Mouse (Mus musculus): ENCODE results near the gene Casr. TPM values are rescaled to one million over a fixed set of nuclear protein-coding genes. Genes with fewer than 3 reads are reported as not detected.

Gene Casr
- polyA plus RNA-seq (2015; fragmentation: Nextera tagmentation; extraction: Ambion mirVana): 0.04 TPM in 1 of 2 replicates, not detected in the other

GRCm38 (mm10) chr16:36561386-36562338 lies at the start of gene Casr:
Gene Casr (minus strand): TSS chr16:36562141.
- H3K27me3 ChIP-seq: peaks cover 19% of the 10 kb centered on the region
- H3K9me3 ChIP-seq: no peaks in the 10 kb centered on the region
- no peak within 1 kb of the TSS for H3K9ac ChIP-seq
- H3K27ac ChIP-seq: no peak within 1 kb of the TSS
- H3K4me3 ChIP-seq: peak within 1 kb of the TSS; percentile 13
- WGBS: 2% methylated on average over 36 of the region's 36 CpGs
- H3K36me3 ChIP-seq: no peaks in the 10 kb centered on the region
- no peak for ATAC-seq (ENCODE audit: borderline replicate concordance, extremely low read depth, low FRiP score, low TSS enrichment)
- no peaks in the 10 kb centered on the region for H3K4me1 ChIP-seq
- peak within 1 kb of the TSS; percentile 44 for H3K4me2 ChIP-seq

GRCm38 (mm10) chr16:36602632-36603031 lies 40.7 kb upstream of the Casr start:
- H3K9ac ChIP-seq: no peak overlapping the region
- no peak for ATAC-seq (ENCODE audit: borderline replicate concordance, extremely low read depth, low FRiP score, low TSS enrichment)
- WGBS: 52% methylated on average over 3 of the region's 3 CpGs
- no peaks in the 10 kb centered on the region for H3K27me3 ChIP-seq
- no peak overlapping the region for H3K4me3 ChIP-seq
- H3K4me2 ChIP-seq: no peak overlapping the region
- no peaks in the 10 kb centered on the region for H3K9me3 ChIP-seq
- H3K27ac ChIP-seq: no peak overlapping the region
- H3K36me3 ChIP-seq: no peaks in the 10 kb centered on the region
- no peaks in the 10 kb centered on the region for H3K4me1 ChIP-seq

DNA sequence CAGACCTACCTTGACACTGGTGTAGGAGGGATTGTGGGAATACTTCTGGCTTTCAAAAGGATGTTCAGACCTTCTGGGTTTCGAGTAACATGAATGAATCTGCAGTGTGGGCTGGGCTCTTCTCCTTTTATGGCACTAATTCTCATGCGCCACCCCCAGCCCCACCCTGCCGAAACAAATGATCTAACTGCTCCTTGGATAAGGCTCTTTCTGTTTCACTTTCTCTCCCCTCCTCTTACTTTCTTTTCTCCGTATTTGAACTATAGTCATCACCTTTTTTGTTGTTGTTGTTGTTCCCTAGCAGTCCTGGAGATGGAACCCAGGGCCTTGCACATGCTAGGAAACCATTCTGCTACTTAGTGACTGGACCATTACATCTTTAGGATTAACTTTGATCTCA lies 36.3 kb upstream of the Casr start:
- WGBS: 71% methylated on average over 4 of the region's 4 CpGs
- H3K9me3 ChIP-seq: no peaks in the 10 kb centered on the region
- H3K4me2 ChIP-seq: no peak overlapping the region
- no peak overlapping the region for H3K27ac ChIP-seq
- H3K36me3 ChIP-seq: no peaks in the 10 kb centered on the region
- ATAC-seq (ENCODE audit: borderline replicate concordance, extremely low read depth, low FRiP score, low TSS enrichment): no peak
- H3K4me3 ChIP-seq: no peak overlapping the region
- H3K27me3 ChIP-seq: no peaks in the 10 kb centered on the region
- H3K9ac ChIP-seq: no peak overlapping the region
- H3K4me1 ChIP-seq: no peaks in the 10 kb centered on the region

DNA sequence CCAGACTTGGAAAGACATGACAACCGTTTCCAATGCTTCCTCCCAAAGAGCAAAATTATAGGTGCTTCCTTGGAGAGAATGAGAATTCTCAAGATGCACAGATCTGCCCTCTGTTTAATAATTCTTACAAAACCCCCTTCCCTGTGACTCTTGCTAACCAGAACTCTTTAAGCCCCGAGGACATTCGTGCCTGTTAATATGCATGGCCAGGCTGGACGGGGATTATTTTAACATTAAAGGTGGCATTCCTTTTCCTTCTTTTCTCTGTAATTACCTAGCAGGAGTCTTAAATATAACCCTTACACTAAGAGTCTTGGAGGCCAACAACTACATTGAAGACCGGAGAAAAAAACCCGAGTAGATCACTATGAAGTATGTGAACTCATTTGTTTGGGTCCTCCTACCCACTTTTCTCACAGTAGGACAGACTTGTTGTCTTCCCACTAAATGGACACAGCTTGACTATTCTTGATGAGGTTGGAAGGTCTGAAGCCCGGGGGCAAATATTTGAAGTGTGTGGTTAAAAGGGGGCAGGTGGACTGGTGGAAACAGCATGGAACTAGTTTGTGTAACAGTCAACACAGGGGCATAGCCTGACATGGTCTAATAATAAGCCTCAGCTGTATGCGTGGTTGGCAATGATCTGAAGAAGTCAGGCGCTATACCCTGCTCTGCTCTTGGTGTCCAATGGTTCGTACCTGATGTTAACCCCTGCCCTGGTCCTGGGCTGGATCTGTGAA lies 34.9 kb upstream of the Casr start:
- Histone ChIP-seq H3K4me1 (no peaks in the 10 kb centered on the region), H3K36me3 (no peaks in the 10 kb centered on the region), H3K4me3 (no peak overlapping the region), H3K27me3 (no peaks in the 10 kb centered on the region), H3K27ac (no peak overlapping the region), H3K9ac (no peak overlapping the region), H3K9me3 (no peaks in the 10 kb centered on the region), H3K4me2 (no peak overlapping the region)
- 88% methylated on average over 10 of the region's 10 CpGs for WGBS
- no peak for ATAC-seq (ENCODE audit: borderline replicate concordance, extremely low read depth, low FRiP score, low TSS enrichment)

DNA sequence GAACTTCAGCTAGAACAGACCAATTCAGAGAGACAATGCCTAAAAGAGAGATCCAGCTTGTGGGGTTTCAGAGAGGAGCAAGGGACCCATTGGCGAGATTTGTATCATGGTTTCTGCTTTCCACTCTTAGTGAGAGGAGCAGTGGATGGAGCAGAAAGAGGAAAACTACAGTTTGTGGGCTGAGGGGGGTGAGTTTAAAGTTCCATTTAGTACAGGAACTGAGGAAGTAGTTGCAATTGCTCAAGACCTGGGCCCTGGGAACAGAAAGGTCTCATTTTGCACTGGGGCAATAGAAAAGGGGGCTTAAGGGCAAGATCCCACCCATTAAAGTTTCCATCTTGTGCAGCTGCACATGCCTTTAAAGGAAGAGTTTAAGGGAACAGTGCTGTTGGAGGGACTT lies 28.0 kb upstream of the Casr start:
- Histone ChIP-seq H3K9me3 (no peaks in the 10 kb centered on the region), H3K4me2 (no peak overlapping the region), H3K27ac (no peak overlapping the region), H3K9ac (no peak overlapping the region), H3K4me3 (no peak overlapping the region), H3K36me3 (no peaks in the 10 kb centered on the region), H3K4me1 (no peaks in the 10 kb centered on the region), H3K27me3 (no peaks in the 10 kb centered on the region)
- 79% methylated on average over 1 of the region's 1 CpGs for WGBS
- ATAC-seq (ENCODE audit: borderline replicate concordance, extremely low read depth, low FRiP score, low TSS enrichment): no peak

GRCm38 (mm10) chr16:36587971-36588370 lies 26.0 kb upstream of the Casr start:
- ATAC-seq (ENCODE audit: borderline replicate concordance, extremely low read depth, low FRiP score, low TSS enrichment): no peak
- H3K27ac ChIP-seq: no peak overlapping the region
- H3K4me3 ChIP-seq: no peak overlapping the region
- 47% methylated on average over 4 of the region's 4 CpGs for WGBS
- no peaks in the 10 kb centered on the region for H3K9me3 ChIP-seq
- H3K9ac ChIP-seq: no peak overlapping the region
- H3K27me3 ChIP-seq: no peaks in the 10 kb centered on the region
- no peak overlapping the region for H3K4me2 ChIP-seq
- H3K4me1 ChIP-seq: no peaks in the 10 kb centered on the region
- no peaks in the 10 kb centered on the region for H3K36me3 ChIP-seq

DNA sequence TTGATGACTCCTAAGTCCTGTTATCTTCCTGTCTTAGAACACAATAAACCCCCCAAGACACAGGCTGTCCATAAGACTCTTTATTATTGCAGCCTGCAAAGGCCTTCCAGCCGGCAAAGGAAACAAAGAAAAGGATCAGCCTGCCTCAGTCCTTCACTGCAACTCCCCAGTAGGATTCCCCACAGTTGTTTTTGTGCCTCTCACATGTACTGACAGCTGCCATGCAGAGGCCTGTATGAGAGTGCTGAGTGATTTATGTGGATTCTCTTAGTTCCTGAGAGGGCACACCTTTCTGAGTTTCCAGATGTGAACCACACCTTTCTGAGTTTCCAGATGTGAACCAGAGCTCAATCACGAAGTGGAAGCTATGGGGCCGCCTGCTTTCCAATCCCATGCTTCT lies 20.1 kb upstream of the Casr start:
- H3K9me3 ChIP-seq: no peaks in the 10 kb centered on the region
- H3K36me3 ChIP-seq: no peaks in the 10 kb centered on the region
- H3K9ac ChIP-seq: no peak overlapping the region
- no peak overlapping the region for H3K4me2 ChIP-seq
- no peaks in the 10 kb centered on the region for H3K27me3 ChIP-seq
- no peak for ATAC-seq (ENCODE audit: borderline replicate concordance, extremely low read depth, low FRiP score, low TSS enrichment)
- no peaks in the 10 kb centered on the region for H3K4me1 ChIP-seq
- WGBS: 58% methylated on average over 3 of the region's 3 CpGs
- no peak overlapping the region for H3K4me3 ChIP-seq
- no peak overlapping the region for H3K27ac ChIP-seq

- H3K4me1 ChIP-seq: no peaks in the 10 kb centered on the region
- no peak overlapping the region for H3K27ac ChIP-seq
- no peaks in the 10 kb centered on the region for H3K36me3 ChIP-seq
- H3K9me3 ChIP-seq: no peaks in the 10 kb centered on the region
- no peak overlapping the region for H3K4me2 ChIP-seq
- no peaks in the 10 kb centered on the region for H3K27me3 ChIP-seq
- H3K4me3 ChIP-seq: no peak overlapping the region
- no peak overlapping the region for H3K9ac ChIP-seq
- 52% methylated on average over 8 of the region's 8 CpGs for WGBS
- ATAC-seq (ENCODE audit: borderline replicate concordance, extremely low read depth, low FRiP score, low TSS enrichment): no peak
These were observed 10.0 kb upstream of the Casr start for GRCm38 (mm10) chr16:36571942-36572341.

DNA sequence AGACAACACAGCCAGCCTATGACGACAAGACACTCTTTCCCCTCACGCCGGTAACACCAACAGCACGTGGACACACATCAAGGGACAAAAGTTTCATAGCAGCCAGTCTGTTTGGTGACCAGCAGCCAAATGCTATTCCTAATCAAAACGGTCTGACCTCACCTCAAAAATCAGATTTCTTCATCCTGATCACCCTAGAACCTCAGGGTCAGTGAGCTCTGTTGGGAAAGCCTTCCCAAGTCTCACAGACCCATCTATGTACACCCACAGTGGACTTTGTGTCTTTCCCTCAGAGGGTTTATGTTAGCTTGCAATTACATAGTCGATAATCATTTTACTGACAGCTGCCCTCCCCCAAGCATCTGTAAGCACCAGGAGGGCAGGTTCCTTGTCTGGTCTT lies 2.4 kb downstream of the Casr start:
- Histone ChIP-seq H3K27me3 (peaks cover 19% of the 10 kb centered on the region), H3K4me1 (no peaks in the 10 kb centered on the region), H3K27ac (no peak overlapping the region), H3K9me3 (no peaks in the 10 kb centered on the region), H3K9ac (no peak overlapping the region), H3K4me2 (no peak overlapping the region), H3K36me3 (no peaks in the 10 kb centered on the region), H3K4me3 (no peak overlapping the region)
- ATAC-seq (ENCODE audit: borderline replicate concordance, extremely low read depth, low FRiP score, low TSS enrichment): no peak
- WGBS: 78% methylated on average over 6 of the region's 6 CpGs

- WGBS: 42% methylated on average over 10 of the region's 10 CpGs
- H3K36me3 ChIP-seq: no peaks in the 10 kb centered on the region
- no peaks in the 10 kb centered on the region for H3K9me3 ChIP-seq
- no peaks in the 10 kb centered on the region for H3K4me1 ChIP-seq
- H3K27me3 ChIP-seq: 0 out of 2 replicates have a peak, but pooled peaks cover 6% of the 10 kb centered on the region
- ATAC-seq (ENCODE audit: borderline replicate concordance, extremely low read depth, low FRiP score, low TSS enrichment): no peak
- H3K4me2 ChIP-seq: no peak overlapping the region
- H3K9ac ChIP-seq: no peak overlapping the region
- H3K27ac ChIP-seq: no peak overlapping the region
- H3K4me3 ChIP-seq: no peak overlapping the region
These were observed 6.2 kb downstream of the Casr start for GRCm38 (mm10) chr16:36555672-36556165.

DNA sequence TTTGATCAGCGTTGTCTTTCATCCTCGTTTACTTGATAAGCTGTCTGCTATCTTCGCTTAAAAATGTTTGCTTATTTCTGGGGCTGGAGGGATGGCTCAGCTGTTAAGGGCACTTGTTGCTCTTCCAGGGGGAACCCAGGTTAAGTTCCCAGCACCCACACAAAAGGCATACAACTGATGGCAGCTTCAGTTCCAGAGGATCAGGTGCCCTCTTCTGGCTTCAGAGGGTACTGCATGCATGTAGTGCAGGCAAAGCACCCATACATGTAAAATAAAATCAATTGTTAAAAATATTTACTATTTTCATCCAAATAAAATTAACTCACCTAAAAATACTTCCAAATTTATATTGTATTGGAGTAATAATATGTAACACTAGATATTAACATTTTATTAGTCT lies 8.3 kb downstream of the Casr start:
- Histone ChIP-seq H3K36me3 (no peaks in the 10 kb centered on the region), H3K9me3 (no peaks in the 10 kb centered on the region), H3K27me3 (no peaks in the 10 kb centered on the region), H3K4me1 (no peaks in the 10 kb centered on the region), H3K4me2 (no peak overlapping the region), H3K4me3 (no peak overlapping the region), H3K9ac (no peak overlapping the region), H3K27ac (no peak overlapping the region)
- ATAC-seq (ENCODE audit: borderline replicate concordance, extremely low read depth, low FRiP score, low TSS enrichment): no peak
- WGBS: 91% methylated on average over 3 of the region's 3 CpGs

DNA sequence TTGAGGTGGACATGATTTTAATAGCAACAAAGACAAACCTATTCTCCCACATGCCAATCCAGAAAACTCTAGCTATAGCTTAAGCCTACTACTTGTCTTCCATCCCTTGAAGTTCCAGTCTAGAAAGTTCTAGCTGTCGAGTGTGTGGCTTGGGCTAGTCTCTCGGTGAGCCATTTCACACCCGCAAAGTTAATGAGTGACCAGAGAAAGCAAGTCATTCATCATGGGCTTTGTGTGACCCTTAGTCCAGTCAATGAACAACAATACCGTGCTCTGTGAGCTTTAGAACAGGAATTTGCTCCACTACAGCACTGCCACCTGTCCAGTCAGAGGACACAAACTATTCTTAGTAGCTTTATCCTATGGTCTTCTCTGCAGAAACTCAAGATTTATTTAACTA lies 16.6 kb downstream of the Casr start:
- H3K9ac ChIP-seq: no peak overlapping the region
- no peaks in the 10 kb centered on the region for H3K27me3 ChIP-seq
- no peak overlapping the region for H3K4me3 ChIP-seq
- no peak overlapping the region for H3K27ac ChIP-seq
- no peak for ATAC-seq (ENCODE audit: borderline replicate concordance, extremely low read depth, low FRiP score, low TSS enrichment)
- WGBS: 45% methylated on average over 4 of the region's 4 CpGs
- H3K36me3 ChIP-seq: no peaks in the 10 kb centered on the region
- H3K4me1 ChIP-seq: no peaks in the 10 kb centered on the region
- H3K9me3 ChIP-seq: no peaks in the 10 kb centered on the region
- H3K4me2 ChIP-seq: no peak overlapping the region

All from lung, embryonic 15.5 days (tissue).